Mouse (Mus musculus): ENCODE measurements around the gene Slc37a3.

DNA sequence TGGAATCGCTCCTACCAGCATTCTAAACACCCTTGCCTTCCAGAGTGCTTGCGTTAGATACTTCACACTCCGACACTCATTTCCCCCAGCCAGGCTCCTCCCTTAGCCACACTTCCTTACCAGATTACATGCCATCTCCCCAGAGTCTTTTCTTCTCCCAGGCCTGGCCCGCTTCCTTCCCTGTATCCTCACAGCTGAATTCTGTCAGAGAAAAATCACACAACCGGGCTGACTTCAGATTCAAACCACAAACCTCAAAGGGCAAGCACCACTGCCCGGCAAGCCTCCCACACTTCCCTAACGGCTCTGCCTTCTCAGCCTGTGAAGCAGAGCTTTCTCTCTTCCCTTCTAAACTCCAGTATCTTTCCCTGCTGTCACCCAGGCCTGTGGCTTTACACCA lies 4.7 kb downstream of the Slc37a3 start:
- no peak for TF ChIP-seq GATA1 (IDR thresholded peaks at IDR 0.05; ENCODE audit: borderline replicate concordance, low read length)
- TF ChIP-seq FLI1 (IDR thresholded peaks at IDR 0.05; ENCODE audit: low read length): no peak
